Mouse (Mus musculus): ENCODE measurements around the gene Tuba1b.

DNA sequence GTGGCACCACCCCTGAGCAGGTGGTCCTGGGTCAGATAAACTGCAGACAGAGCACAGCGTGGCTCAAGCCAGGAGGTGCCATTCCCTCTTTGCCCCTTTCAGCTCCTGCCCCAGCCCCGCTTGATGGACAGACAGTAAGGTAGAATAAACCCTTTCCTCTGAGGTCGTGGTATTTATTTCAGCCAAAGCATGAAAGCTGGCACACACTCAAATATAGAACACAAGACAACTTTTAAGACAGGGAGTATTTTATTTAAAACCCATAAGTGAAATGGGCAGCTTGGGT lies 15.2 kb upstream of the Tuba1b start:
- TF ChIP-seq CTCF (IDR thresholded peaks at IDR 0.05; ENCODE audit: low read depth) (no peak), EP300 (IDR thresholded peaks at IDR 0.05; ENCODE audit: low read depth) (no peak)
